Mouse (Mus musculus): Measurements from ENCODE around the gene Scd4.
"Not testable (repeated sequence)": the region's sequence is repeated elsewhere in the genome, so short reads cannot be mapped to it uniquely, and the experiment has no call there.

Scd4 gene

GRCm38 (mm10) chr19:44314327-44314759 lies 18.5 kb upstream of the Scd4 start:
- no peak for DNase-seq (ENCODE audit: extremely low read depth, insufficient read length, low spot score)

GRCm38 (mm10) chr19:44314871-44315414 lies 17.9 kb upstream of the Scd4 start:
- DNase-seq (ENCODE audit: extremely low read depth, insufficient read length, low spot score) = no peak

- no peak for DNase-seq (ENCODE audit: extremely low read depth, insufficient read length, low spot score)
These were observed 16.1 kb upstream of the Scd4 start for GRCm38 (mm10) chr19:44316752-44317315.

- no peak for DNase-seq (ENCODE audit: extremely low read depth, insufficient read length, low spot score)
These were observed 15.5 kb upstream of the Scd4 start for GRCm38 (mm10) chr19:44317391-44317790.

DNA sequence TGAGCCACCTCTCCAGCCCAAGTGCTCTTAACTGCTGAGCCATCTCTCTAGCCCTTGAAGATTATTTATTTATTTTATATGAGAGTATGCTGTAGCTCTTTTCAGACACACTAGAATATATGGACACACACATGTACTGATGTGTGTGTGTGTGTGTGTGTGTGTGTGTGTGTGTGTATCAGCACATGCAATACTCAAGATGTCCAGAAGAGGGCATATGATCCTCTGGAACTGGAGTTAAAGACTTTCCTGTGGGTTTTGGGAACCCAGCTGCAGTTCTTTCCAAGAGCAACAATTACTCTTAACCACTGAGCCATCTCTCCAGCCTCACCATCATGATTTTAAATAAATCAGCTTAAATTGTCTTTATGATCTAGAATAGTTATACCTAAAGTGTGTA lies 14.3 kb upstream of the Scd4 start:
- DNase-seq (ENCODE audit: extremely low read depth, insufficient read length, low spot score) = no peak

GRCm38 (mm10) chr19:44320316-44320715 lies 12.6 kb upstream of the Scd4 start:
- DNase-seq (ENCODE audit: extremely low read depth, insufficient read length, low spot score) = no peak

- DNase-seq (ENCODE audit: extremely low read depth, insufficient read length, low spot score) = no peak
These were observed 11.7 kb upstream of the Scd4 start for GRCm38 (mm10) chr19:44321201-44321600.

DNA sequence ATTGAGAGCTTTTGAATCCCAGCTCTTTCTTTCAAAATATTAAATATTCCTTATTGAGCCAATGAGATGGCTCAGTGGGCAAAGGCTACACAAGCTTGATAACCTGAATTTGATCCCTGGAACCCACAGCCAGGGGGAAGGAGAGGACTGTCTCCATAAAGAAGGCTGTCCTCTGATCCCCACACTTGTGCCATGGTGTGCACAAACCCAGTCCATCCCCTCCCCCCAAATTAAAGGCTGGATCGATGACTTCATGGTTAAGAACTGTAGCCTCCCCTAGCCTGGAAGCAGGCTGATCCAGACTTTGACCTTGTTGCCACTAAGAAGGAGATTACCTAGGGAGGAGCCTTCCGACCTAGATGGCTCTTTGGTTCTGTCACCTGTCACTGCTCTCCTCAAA lies 11.3 kb upstream of the Scd4 start:
- no peak for DNase-seq (ENCODE audit: extremely low read depth, insufficient read length, low spot score)

DNA sequence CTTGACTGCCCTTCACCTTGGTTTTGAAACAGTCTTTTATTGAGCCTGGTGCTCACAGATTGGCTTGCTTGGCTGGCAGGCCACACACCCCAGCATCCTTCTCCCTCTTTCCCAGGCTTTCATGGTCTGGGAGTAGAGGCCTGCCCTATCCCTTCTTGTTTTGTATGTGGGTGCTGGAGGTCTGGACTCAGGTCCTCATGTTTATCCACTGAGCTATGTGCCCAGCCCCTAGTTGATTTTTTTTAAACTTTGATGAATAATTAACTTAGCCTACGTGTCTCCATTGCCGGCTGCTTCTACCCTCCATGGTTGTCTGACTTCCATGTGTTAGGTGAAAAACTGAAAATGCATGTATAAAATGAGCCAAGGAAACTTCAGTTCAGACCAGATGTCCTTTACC lies 3.3 kb upstream of the Scd4 start:
- no peak for DNase-seq (ENCODE audit: extremely low read depth, insufficient read length, low spot score)

- DNase-seq (ENCODE audit: extremely low read depth, insufficient read length, low spot score) = not testable (repeated sequence)
These were observed 1.8 kb upstream of the Scd4 start for GRCm38 (mm10) chr19:44331128-44331527.

DNA sequence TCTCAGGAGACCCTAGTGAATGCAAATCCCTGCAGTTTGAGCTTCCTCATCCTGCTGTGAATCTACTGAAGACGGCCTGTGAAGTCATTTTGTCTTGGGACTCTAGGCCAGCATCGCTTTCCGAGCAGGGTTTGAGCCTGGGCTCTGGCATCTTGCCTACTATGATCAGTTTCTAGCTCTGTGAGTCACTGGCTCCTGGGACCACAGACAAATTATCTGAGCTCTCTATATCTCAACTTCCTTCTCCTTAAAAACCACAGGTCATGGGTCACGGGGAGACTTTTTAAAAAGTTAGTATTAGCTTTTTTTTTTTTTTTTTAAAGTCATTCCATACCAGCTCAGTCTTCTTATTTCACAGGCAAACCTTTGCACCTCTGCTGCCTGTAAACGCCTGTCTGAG lies 981 bp upstream of the Scd4 start:
- DNase-seq (ENCODE audit: extremely low read depth, insufficient read length, low spot score) = peak; percentile 58

GRCm38 (mm10) chr19:44332326-44332725 lies 566 bp upstream of the Scd4 start:
- DNase-seq (ENCODE audit: extremely low read depth, insufficient read length, low spot score) = no peak

DNA sequence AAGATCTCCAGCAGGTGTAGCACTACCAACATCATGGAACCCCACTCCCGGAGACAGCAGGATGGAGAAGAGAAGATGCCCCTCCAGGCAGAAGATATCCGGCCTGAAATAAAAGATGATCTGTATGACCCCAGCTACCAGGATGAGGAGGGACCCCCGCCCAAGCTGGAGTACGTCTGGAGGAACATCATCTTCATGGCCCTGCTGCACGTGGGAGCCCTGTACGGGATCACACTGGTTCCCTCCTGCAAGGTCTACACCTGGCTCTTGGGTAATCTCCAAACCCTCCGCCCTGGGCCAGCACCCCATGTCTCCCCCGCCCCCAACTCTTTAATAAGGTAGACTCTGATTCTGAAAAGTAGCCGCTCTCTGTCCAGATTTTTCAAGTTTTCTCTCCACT lies 1.1 kb downstream of the Scd4 start:
- no peak for DNase-seq (ENCODE audit: extremely low read depth, insufficient read length, low spot score)

- DNase-seq (ENCODE audit: extremely low read depth, insufficient read length, low spot score) = no peak
These were observed 3.2 kb downstream of the Scd4 start for GRCm38 (mm10) chr19:44335876-44336662.

DNA sequence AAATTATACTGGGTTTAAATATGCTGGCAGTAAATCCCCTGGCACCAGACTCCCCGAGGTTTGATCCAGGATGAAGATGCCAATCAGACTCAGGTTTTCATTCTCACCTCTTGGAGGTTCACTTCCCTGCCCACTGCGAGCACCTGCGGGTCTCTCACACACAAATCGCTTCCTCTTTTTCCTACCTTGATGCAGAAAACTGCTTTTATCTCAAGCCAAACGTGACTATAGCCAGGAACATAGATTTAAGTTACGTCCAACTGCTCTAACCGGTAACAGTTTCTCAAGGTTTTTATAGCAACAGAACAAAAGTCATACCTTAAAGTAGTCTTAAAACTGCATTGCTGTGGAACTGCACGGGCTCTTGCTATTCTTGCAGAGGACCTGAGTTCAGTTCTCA lies 16.8 kb downstream of the Scd4 start:
- DNase-seq (ENCODE audit: extremely low read depth, insufficient read length, low spot score) = no peak

DNA sequence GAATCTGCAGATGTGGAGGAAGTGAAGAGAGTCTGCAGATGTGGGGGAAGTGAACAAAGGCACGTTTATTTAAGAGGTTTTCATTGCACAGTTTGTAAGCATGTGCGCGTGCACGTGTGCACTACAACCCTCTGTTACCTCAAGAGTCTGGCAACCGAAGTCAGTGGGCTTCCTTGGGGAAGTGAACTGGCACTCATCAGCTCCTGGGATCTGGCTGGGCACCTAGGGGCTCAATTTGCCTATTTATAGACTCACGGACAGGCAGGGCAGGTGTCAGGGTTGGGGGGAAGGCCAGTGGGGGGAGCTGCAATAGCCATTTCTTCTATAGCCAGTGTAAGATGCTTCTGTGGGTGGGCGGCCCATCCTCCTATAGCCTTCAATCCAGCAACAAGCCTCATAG lies 18.9 kb downstream of the Scd4 start:
- DNase-seq (ENCODE audit: extremely low read depth, insufficient read length, low spot score) = no peak

DNA sequence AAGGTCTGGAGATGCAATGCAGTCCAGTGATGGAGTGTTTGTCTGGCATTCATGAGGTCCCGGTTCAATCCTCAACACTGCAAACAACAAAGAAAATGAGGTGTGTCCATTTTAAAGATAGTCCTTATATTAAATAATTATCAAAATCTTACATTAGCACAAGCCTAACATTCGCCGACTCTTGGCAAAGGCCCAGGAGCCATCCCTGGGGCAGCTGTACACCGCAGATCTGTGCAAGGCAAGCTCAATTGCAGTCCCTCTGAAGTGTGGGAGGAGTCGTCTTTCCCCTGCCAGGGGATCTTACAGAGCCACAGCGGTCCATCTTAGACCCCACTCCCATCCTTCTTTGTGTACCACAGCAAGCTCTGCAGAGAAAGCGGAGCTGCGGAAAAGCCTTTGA lies 25.8 kb downstream of the Scd4 start:
- DNase-seq (ENCODE audit: extremely low read depth, insufficient read length, low spot score) = no peak

DNA sequence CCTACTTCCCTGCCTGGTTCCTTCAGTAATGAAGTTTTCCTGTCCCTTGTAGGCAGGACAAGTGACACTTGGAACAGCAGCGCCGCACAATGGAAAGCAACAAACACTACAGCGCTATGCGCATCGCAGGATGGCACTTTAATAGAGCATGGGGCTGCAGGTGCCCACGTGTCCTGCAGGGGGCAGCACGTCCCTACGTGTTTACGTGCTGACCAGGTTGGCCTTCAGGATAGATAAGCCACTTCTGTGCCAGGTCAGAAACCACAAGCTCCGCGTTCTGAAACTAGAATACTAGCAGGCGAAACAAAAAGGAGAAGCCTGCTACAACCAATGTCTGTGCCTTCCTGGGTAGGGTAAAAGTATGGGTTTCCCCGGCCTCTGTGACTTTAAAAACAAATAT lies 30.6 kb downstream of the Scd4 start:
- peak; percentile 72 for DNase-seq (ENCODE audit: extremely low read depth, insufficient read length, low spot score)

- no peak for DNase-seq (ENCODE audit: extremely low read depth, insufficient read length, low spot score)
These were observed 31.1 kb downstream of the Scd4 start for GRCm38 (mm10) chr19:44364029-44364428.

DNA sequence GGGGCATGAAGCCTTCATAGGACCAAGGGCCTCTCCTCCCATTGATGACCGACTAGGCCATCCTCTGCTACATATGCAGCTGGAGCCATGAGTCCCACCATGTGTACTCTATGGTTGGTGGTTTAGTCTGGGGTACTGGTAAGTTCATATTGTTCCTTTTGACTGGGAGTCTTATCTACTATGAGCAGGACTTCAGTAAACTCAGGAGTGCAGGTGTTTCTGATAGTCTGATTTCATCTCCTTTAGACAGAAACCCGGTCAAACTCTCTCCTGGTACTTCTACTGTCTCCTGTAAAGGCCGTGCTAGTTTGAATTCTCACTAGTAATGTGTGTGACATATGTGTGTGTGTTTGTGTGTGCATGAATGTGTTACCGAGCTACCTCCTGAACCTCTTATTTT lies 32.8 kb downstream of the Scd4 start:
- DNase-seq (ENCODE audit: extremely low read depth, insufficient read length, low spot score) = no peak

DNA sequence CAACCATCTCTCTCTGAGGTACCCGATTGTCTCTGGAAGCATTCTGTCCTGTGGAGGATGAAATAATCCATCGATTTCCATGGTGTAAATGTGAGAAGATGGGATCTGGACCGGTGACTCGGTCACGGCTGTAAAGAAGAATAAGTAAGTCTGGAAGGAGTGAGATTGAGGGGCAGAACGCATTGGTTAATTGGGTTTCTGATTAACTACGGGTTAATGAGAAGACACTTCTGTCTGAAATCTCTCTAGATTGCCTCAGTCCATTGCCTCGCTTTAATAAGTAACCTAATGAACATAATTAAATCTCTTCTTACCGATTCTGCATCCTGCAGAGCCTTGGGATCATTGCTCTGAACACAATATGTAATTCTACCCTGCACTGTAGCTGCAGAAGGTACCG lies 34.2 kb downstream of the Scd4 start:
- not testable (repeated sequence) for DNase-seq (ENCODE audit: extremely low read depth, insufficient read length, low spot score)

DNA sequence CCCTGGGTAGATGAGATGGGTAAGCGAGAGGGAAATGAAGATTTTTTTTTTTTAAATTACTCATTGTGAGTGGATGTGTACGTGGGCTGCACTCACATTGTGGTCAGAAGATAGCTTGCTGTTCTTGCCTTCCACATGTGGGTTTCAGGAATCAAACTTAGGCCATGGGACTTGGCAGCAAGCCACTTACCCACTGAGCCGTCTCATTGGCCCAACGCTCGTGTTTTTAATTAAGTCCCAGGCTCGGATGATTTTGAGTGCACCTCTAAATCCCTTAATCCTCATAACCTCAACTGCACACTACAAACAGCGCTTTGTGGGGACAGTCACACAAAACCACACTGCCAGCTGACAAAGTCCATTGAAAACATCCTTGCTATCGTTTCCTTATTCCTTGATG lies 36.5 kb downstream of the Scd4 start:
- no peak for DNase-seq (ENCODE audit: extremely low read depth, insufficient read length, low spot score)

Data from 3134 (cell line).